Mouse (Mus musculus) midbrain, embryonic 14.5 days (tissue): ENCODE measurements at regions not wholly inside any gene's neighbourhood (a gene's known extent, or its start where the extent isn't known, plus 50 kb on each side); places are given as distances from the start of the nearest gene placed in this dataset.

Experiments
- ATAC-seq: fragments of 200-750 bp; cut with Nextera tagmentation; 2 replicates; pipeline ENCODE4 v1.8.0; 2017; ENCODE audit warnings: moderate number of reproducible peaks, moderate library complexity; ENCODE audit not compliant: low FRiP score, low TSS enrichment
- DNase-seq: peaks from one replicate; pipeline ENCODE4 v3.0.0-alpha.2; 2015
- H3K27ac ChIP-seq: fragments of 300-500 bp; sonication (generic); replicated peaks from 2 replicates; pipeline ENCODE4 v1.5.1; 2014; ENCODE audit warnings: mild to moderate bottlenecking, low read depth, low read length, moderate library complexity
- H3K27me3 ChIP-seq: fragments of 300-500 bp; sonication (generic); 2 replicates; pipeline ENCODE4 v1.6.1; 2014; ENCODE audit warnings: low read length, control low read depth, mixed read lengths; ENCODE audit not compliant: control insufficient read depth, insufficient read depth
- H3K36me3 ChIP-seq: fragments of 300-500 bp; sonication (generic); 2 replicates; pipeline ENCODE4 v1.6.1; 2014; ENCODE audit warnings: low read length, control low read depth; ENCODE audit not compliant: control insufficient read depth, insufficient read depth
- H3K4me1 ChIP-seq: fragments of 300-500 bp; sonication (generic); 2 replicates; pipeline ENCODE4 v1.6.1; 2014; ENCODE audit warnings: mild to moderate bottlenecking, antibody characterized with exemption, low read length, control low read depth; ENCODE audit not compliant: control insufficient read depth, insufficient read depth
- H3K4me2 ChIP-seq: fragments of 300-500 bp; sonication (generic); 2 replicates; pipeline ENCODE4 v1.6.1; 2014; ENCODE audit warnings: mild to moderate bottlenecking, low read length, moderate library complexity
- H3K4me3 ChIP-seq: fragments of 300-500 bp; sonication (generic); replicated peaks from 2 replicates; pipeline ENCODE4 v1.5.1; 2014; ENCODE audit warnings: low read depth, low read length
- H3K9ac ChIP-seq: fragments of 300-500 bp; sonication (generic); replicated peaks from 2 replicates; pipeline ENCODE4 v1.6.1; 2014; ENCODE audit warnings: mild to moderate bottlenecking, low read length, moderate library complexity
- H3K9me3 ChIP-seq: fragments of 300-500 bp; sonication (generic); 2 replicates; pipeline ENCODE4 v1.6.1; 2016; ENCODE audit warnings: low read length, control low read depth, mixed read lengths; ENCODE audit not compliant: control insufficient read depth
- WGBS: fragments of 180-500 bp; shearing (Covaris S2); extraction: QIAGEN DNeasy Blood & Tissue Kit; methylation state at CpG from one replicate; pipeline ENCODE4 v1.1.7; 2014; 5-methylcytosine and 5-hydroxymethylcytosine counted together

DNA sequence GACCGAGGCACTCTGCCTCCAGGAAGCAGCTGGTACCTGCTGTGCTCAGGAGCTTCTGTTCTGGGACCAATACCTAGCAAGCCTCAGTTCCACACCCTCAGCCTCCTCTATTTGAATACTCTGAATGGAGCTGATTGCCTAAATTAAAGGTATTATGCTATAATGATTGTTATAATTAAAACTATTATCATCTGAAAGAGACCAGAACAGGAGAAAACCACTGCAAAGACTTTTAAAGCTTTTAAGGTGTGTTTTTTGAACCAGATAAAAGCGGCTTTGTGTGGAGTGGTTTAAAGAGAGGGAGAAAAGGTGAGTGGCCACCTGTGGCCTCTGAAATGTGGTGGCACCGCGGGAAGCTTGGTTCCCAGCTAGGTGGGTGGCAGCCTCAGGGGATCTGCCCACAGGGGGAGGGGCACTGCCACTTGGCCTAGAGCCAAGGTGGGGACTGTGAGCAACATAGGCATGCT, 115.6 kb downstream of the 9530068E07Rik start:
- no peak for ATAC-seq
- DNase-seq: no peak
- H3K4me3 ChIP-seq: no peak overlapping the region
- no peaks in the 10 kb centered on the region for H3K9me3 ChIP-seq
- WGBS: 56% methylated on average over 4 of the region's 4 CpGs
- H3K4me2 ChIP-seq: no peak overlapping the region
- H3K4me1 ChIP-seq: no peaks in the 10 kb centered on the region
- H3K27ac ChIP-seq: no peak overlapping the region
- H3K9ac ChIP-seq: no peak overlapping the region
- no peaks in the 10 kb centered on the region for H3K27me3 ChIP-seq
- H3K36me3 ChIP-seq: no peaks in the 10 kb centered on the region

DNA sequence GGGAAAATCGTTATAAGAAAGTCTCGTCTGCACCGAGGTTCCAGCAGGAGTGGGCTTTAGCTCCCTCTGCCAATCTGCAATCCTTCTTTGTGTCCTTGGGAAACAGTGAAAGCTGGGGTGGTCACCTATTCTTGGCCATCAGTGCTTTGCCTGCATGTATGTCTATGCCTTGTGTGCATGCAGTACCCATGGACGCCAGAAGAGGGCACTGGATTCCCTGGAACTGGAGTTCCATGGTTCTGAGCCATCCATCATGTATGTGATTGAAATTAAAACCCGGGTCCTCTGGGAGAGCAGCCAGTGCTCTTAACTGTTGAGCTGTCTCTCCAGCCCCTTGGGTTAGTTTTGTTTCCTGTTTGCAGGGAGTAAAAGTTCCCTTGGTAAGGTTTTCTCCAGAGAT, 121.1 kb downstream of the 9530068E07Rik start:
- DNase-seq (peak; percentile 31), ATAC-seq (no peak)
- no peaks in the 10 kb centered on the region for H3K36me3 ChIP-seq
- H3K9ac ChIP-seq: no peak overlapping the region
- no peak overlapping the region for H3K27ac ChIP-seq
- no peak overlapping the region for H3K4me2 ChIP-seq
- no peaks in the 10 kb centered on the region for H3K27me3 ChIP-seq
- 74% methylated on average over 5 of the region's 5 CpGs for WGBS
- H3K4me1 ChIP-seq: no peaks in the 10 kb centered on the region
- H3K9me3 ChIP-seq: no peaks in the 10 kb centered on the region
- H3K4me3 ChIP-seq: no peak overlapping the region

DNA sequence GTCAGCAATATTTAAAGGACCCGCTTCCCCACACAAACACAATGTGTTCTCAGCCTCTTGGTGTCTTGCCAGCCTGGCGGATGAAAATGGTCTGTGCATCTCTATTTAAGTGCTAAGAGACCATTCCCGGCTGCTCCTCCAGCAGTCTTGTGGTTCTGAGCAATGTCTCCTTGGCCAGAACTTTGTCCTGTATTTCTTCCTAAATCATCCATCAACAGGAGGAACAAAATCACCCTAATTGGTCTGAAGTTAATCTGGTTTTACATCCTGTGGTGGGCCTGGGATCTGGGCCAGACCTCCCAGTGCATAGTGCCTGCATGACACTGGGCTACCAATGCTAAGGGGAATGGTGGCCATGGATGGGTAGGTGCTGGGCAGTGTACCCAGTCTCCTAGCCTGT, 123.6 kb downstream of the 9530068E07Rik start:
- Histone ChIP-seq H3K4me1 (no peaks in the 10 kb centered on the region), H3K27ac (no peak overlapping the region), H3K9me3 (no peaks in the 10 kb centered on the region), H3K4me2 (no peak overlapping the region), H3K27me3 (no peaks in the 10 kb centered on the region), H3K36me3 (no peaks in the 10 kb centered on the region), H3K9ac (no peak overlapping the region), H3K4me3 (no peak overlapping the region)
- peak; percentile 53 for DNase-seq
- no peak for ATAC-seq
- 69% methylated on average over 3 of the region's 3 CpGs for WGBS

DNA sequence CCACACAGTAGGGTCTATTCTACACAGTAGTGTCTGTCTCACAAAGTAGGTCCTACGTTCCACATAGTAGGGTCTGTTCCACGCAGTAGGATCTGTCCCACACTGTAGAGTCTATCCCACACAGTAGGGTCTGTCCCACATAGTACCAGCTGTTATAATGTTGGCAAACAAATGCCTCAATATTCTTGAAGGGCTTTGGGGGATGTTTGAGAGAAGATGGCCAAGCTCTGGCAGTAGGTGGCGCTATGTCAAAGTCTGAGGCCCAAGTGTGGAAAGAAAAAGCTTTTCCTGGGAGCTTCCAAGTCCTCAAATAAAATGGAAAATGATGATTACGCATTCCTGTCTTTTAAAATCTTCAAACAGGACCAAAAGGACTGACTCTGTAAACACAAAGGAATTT, 125.7 kb downstream of the 9530068E07Rik start:
- H3K27me3 ChIP-seq: no peaks in the 10 kb centered on the region
- no peak overlapping the region for H3K27ac ChIP-seq

DNA sequence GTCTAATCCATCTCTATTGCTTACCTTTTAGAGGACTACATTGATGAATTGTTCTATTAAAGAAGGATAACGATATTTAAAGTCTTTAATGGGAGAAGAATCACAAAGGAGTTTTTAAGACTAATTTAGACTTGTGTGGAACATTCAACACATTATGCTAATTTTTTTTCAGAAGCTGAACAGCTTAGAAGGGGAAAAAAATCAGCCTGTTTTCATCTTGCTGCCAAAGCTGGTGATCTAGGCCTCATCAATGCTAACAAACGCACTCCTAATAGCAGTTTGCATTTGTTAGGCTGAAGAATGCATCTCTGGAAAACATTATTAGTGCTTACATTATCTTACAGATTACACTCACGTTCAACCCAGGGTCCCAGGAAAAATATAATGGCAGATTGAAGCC, 126.2 kb downstream of the 9530068E07Rik start:
- no peaks in the 10 kb centered on the region for H3K27me3 ChIP-seq
- no peak overlapping the region for H3K4me3 ChIP-seq
- DNase-seq (no peak), ATAC-seq (no peak)
- H3K4me1 ChIP-seq: no peaks in the 10 kb centered on the region
- 67% methylated on average over 3 of the region's 3 CpGs for WGBS
- no peak overlapping the region for H3K9ac ChIP-seq
- H3K36me3 ChIP-seq: no peaks in the 10 kb centered on the region
- H3K4me2 ChIP-seq: no peak overlapping the region
- no peaks in the 10 kb centered on the region for H3K9me3 ChIP-seq
- H3K27ac ChIP-seq: no peak overlapping the region

More for the DNA sequence above, 125.7 kb downstream of the 9530068E07Rik start:
- Histone ChIP-seq H3K4me3 (no peak overlapping the region), H3K4me2 (no peak overlapping the region), H3K36me3 (no peaks in the 10 kb centered on the region), H3K9ac (no peak overlapping the region), H3K4me1 (no peaks in the 10 kb centered on the region), H3K9me3 (no peaks in the 10 kb centered on the region)
- DNase-seq: peak; percentile 84
- ATAC-seq: no peak
- 44% methylated on average over 4 of the region's 4 CpGs for WGBS

DNA sequence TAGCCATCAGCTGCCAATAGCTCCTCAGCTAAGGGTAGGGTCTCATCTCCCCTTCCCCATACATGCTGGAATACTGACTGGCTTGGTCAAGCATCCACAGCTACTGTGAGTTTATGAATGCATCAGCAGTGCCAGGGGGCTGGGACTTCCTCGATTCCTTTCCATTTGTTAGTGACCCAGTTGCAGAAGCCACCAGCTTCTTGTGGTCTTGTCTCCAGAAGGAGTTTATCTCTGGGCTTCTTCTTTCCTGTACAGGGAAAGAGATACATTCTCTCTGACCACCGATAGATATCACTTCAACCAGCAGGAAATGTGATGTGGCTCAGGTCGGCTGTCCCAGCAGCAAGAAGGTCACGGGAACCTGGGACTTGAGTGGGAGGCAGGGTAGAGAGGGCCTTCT, 127.0 kb downstream of the 9530068E07Rik start:
- Histone ChIP-seq H3K27me3 (no peaks in the 10 kb centered on the region), H3K9me3 (no peaks in the 10 kb centered on the region), H3K9ac (no peak overlapping the region), H3K4me3 (no peak overlapping the region), H3K4me2 (no peak overlapping the region), H3K27ac (no peak overlapping the region), H3K36me3 (no peaks in the 10 kb centered on the region), H3K4me1 (no peaks in the 10 kb centered on the region)
- WGBS: 87% methylated on average over 4 of the region's 4 CpGs
- DNase-seq (no peak), ATAC-seq (no peak)

DNA sequence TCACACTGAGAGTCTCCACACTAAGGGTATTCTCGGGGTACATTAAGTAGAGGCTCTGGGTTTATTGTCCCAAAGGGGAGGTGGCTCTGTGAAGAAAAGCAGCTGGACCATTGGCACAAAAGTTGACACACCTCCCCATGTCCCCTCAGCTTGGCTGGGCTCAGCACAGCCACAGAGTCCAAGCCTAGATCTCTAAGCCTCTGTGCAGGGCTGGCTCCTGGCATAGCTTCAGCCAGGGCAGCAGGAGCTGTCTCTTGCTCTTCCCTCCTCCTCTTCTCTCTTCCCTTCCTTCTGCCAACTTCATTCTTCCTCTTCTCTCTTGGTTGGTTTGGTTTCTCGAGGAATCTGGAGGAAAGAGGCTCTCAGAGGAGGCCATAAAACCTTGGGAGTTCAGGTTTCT, 127.4 kb downstream of the 9530068E07Rik start:
- H3K9me3 ChIP-seq: no peaks in the 10 kb centered on the region
- no peak for ATAC-seq
- DNase-seq: no peak
- no peaks in the 10 kb centered on the region for H3K4me1 ChIP-seq
- H3K9ac ChIP-seq: no peak overlapping the region
- WGBS: 78% methylated on average over 2 of the region's 2 CpGs
- no peak overlapping the region for H3K27ac ChIP-seq
- no peaks in the 10 kb centered on the region for H3K36me3 ChIP-seq
- no peaks in the 10 kb centered on the region for H3K27me3 ChIP-seq
- H3K4me3 ChIP-seq: no peak overlapping the region
- no peak overlapping the region for H3K4me2 ChIP-seq

DNA sequence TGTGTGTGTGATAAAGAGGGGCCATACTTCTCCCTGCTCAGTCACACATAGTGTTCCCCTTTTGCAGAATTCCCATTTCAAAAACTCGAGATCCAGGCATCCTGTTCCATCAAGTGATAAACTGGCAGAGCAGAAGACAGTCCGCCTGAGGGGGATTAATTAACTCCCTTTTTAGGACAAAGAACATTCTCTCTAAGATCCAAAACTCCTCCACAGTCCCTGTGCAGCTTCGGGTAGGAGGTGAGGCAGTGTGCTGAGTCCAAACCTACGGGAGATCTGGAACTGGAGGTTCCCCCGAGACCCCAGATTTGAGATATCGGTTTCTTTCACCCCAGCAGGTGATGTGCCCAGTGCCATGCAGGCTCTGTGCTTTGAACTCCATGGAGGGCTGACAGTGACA, 129.2 kb downstream of the 9530068E07Rik start:
- peak overlapping the region; percentile 42; the same call in 1 of the 2 replicates for H3K27ac ChIP-seq
- no peaks in the 10 kb centered on the region for H3K36me3 ChIP-seq
- no peak overlapping the region for H3K9ac ChIP-seq
- H3K27me3 ChIP-seq: no peaks in the 10 kb centered on the region
- H3K4me3 ChIP-seq: no peak overlapping the region
- H3K4me2 ChIP-seq: no peak overlapping the region
- no peaks in the 10 kb centered on the region for H3K4me1 ChIP-seq
- ATAC-seq (no peak), DNase-seq (no peak)
- WGBS: 45% methylated on average over 6 of the region's 6 CpGs
- no peaks in the 10 kb centered on the region for H3K9me3 ChIP-seq

DNA sequence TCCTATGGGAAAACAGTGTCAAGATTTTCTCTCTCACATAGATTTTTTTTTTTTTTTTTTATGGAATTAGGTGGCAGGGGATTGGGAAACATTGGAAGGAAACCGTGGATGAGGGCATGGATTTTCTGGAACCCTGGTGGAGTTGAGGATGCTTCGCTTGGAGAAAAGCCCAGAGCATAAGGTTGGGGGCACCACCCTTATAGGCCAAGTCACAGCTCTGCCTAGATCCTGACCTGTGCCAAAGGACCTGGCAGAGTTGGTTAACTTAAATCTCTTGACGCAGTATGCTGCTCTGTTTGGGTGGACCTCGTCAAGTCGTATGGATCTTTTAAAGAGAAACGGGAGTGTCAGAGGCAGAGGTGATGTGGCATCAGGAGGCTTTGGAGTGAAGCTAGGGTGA, 130.1 kb downstream of the 9530068E07Rik start:
- no peak overlapping the region for H3K4me3 ChIP-seq
- no peak for DNase-seq
- no peaks in the 10 kb centered on the region for H3K4me1 ChIP-seq
- no peak for ATAC-seq
- H3K4me2 ChIP-seq: no peak overlapping the region
- no peaks in the 10 kb centered on the region for H3K9me3 ChIP-seq
- H3K9ac ChIP-seq: no peak overlapping the region
- H3K36me3 ChIP-seq: no peaks in the 10 kb centered on the region
- 84% methylated on average over 6 of the region's 6 CpGs for WGBS
- no peak overlapping the region for H3K27ac ChIP-seq
- H3K27me3 ChIP-seq: no peaks in the 10 kb centered on the region
